ENCODE assay signal across 26 mouse cellular contexts in genomic region chr2:11551726-11552125, GRCm38 (mm10). TPM values are rescaled to one million over a fixed set of nuclear protein-coding genes. Genes with fewer than 3 reads are reported as not detected.
A peak's percentile ranks its signal among the peaks of the same experiment; 100 is the strongest.
DNase-seq lines count a peak whose midpoint lies in the region; ATAC-seq and TF ChIP-seq lines count a peak whose summit lies in the region.
"Had no signal": no experiment of that assay in that cellular context is flagged by ENCODE, and none has a peak within 500 bp of the region (broad histone marks: within the 10 kb centered on the region; RNA-seq: fewer than 3 reads in every experiment).

No protein-coding gene starts in this region.

- 31% methylated on average over 1 of the region's 1 CpGs for WGBS in liver, postnatal 0 days (ENCODE audit: insufficient replicate concordance)

- ATAC-seq in megakaryocyte, adult 5-6 weeks (ENCODE audit: poor library complexity, severe bottlenecking): no peak
- ATAC-seq in liver, postnatal 0 days: no peak
- ATAC-seq: forebrain, postnatal 0 days had no signal

- intact Hi-C loops in left cerebral cortex, postnatal 14 days (cut with DNase I): no loop called here

- peaks cover 16% of the 10 kb centered on the region for H3K36me3 ChIP-seq in megakaryocyte, embryonic 14.5 days (replicated peaks; ENCODE audit: low read length)
- H3K36me3 ChIP-seq in liver, postnatal 0 days (replicated peaks; ENCODE audit: insufficient read depth, low read length): no peaks in the 10 kb centered on the region
- H3K36me3 ChIP-seq: embryonic facial prominence, embryonic 10.5 days; embryonic facial prominence, embryonic 13.5 days; heart, embryonic 10.5 days; heart, embryonic 13.5 days had no signal

- peak overlapping the region; percentile 87 for H3K4me2 ChIP-seq in liver, postnatal 0 days (ENCODE audit: low read depth, low read length)

- no peaks in the 10 kb centered on the region for H3K27me3 ChIP-seq in megakaryocyte, embryonic 14.5 days (replicated peaks)
- 0 out of 2 replicates have a peak, but pooled peaks cover 12% of the 10 kb centered on the region for H3K27me3 ChIP-seq in liver, postnatal 0 days (ENCODE audit: insufficient read depth, low read length)

- peak overlapping the region; percentile 100 for H3K4me3 ChIP-seq in megakaryocyte, embryonic 14.5 days (replicated peaks)
- peak overlapping the region; percentile 65; the same call in 1 of the 2 replicates for H3K4me3 ChIP-seq in liver, postnatal 0 days (ENCODE audit: low read depth, low read length)
- H3K4me3 ChIP-seq: embryonic facial prominence, embryonic 13.5 days; erythroblast, embryonic 14.5 days had no signal

- DNase-seq in heart, adult 11 months: peak; percentile 67
- DNase-seq in heart, adult 8-10 months (ENCODE audit: low spot score): no peak
- DNase-seq in liver, postnatal 0 days: no peak
- DNase-seq in left cerebral cortex, postnatal 14 days (ENCODE audit: low spot score in 2 of 2): no peak
- DNase-seq: adrenal gland, adult 2 months; adrenal gland, postnatal 14 days; cerebellum, adult 11-12 months; cerebellum, adult 8-10 months; cerebellum, postnatal 10 days; cerebellum, postnatal 36 days; embryo, embryonic 11 days; forebrain, postnatal 0 days; gastrocnemius, adult 2 months; gastrocnemius, postnatal 14 days; heart, adult 18-20 months; heart, postnatal 14 days; heart, postnatal 4 days had no signal

- H3K9ac ChIP-seq in liver, postnatal 0 days (replicated peaks): no peak overlapping the region
- H3K9ac ChIP-seq: embryonic facial prominence, embryonic 13.5 days; forebrain, postnatal 0 days; hindbrain, embryonic 14.5 days had no signal

- peaks cover 74% of the 10 kb centered on the region for H3K4me1 ChIP-seq in megakaryocyte, embryonic 14.5 days
- H3K4me1 ChIP-seq in liver, postnatal 0 days (ENCODE audit: insufficient read depth): peaks cover 26% of the 10 kb centered on the region

- no peak for TF ChIP-seq CTCF in liver, postnatal 0 days (IDR thresholded peaks at IDR 0.05; ENCODE audit: low read depth)

- H3K9me3 ChIP-seq in megakaryocyte, embryonic 14.5 days: no peaks in the 10 kb centered on the region
- no peaks in the 10 kb centered on the region for H3K9me3 ChIP-seq in liver, postnatal 0 days (ENCODE audit: low read length)
- H3K9me3 ChIP-seq: embryonic facial prominence, embryonic 10.5 days; embryonic facial prominence, embryonic 13.5 days; heart, embryonic 10.5 days; heart, embryonic 13.5 days had no signal

- no peak overlapping the region for H3K27ac ChIP-seq in liver, postnatal 0 days (ENCODE audit: low read depth)
- H3K27ac ChIP-seq: embryonic facial prominence, embryonic 10.5 days; embryonic facial prominence, embryonic 13.5 days; gastrocnemius, adult 2 months; heart, embryonic 13.5 days; hindbrain, embryonic 14.5 days; hindbrain, postnatal 0 days had no signal

- no peak for TF ChIP-seq EP300 in liver, postnatal 0 days (IDR thresholded peaks at IDR 0.05; ENCODE audit: low read depth)

RNA-seq across cellular contexts. Expression of gene Pfkfb3, which starts 2.2 kb away (rescaled TPM):
- total RNA-seq in heart, adult 8-10 months (2022): 10 to 100 TPM in 2 of 4 experiments, 1 to 10 TPM in 2; 5.5 to 14.7 (median 9.7) TPM
- polyA plus RNA-seq in megakaryocyte, embryonic 14.5 days (2012; ENCODE audit: insufficient read depth, low replicate concordance): 5.8 and 10.6 TPM in 2 replicates
- 24.5 and 31.3 TPM in 2 replicates for total RNA-seq in megakaryocyte, adult 5-6 weeks (2015)
- total RNA-seq in megakaryocyte, adult 5-6 weeks (2017): 22.1 and 23.0 TPM in 2 replicates
- 3.0 and 3.3 TPM in 2 replicates for polyA plus RNA-seq in liver, postnatal 0 days (2015; fragmentation: Nextera tagmentation; extraction: Ambion mirVana)
- 10 to 100 TPM; 18.1 to 28.5 TPM for total RNA-seq in left cerebral cortex, postnatal 14 days (2021)

RNA-seq across cellular contexts. Expression of gene Rbm17, which starts 52.2 kb away (rescaled TPM):
- total RNA-seq in heart, adult 8-10 months (2022): 10 to 100 TPM; 46.0 to 59.0 (median 51.3) TPM
- 21.6 and 123 TPM in 2 replicates for polyA plus RNA-seq in megakaryocyte, embryonic 14.5 days (2012; ENCODE audit: insufficient read depth, low replicate concordance)
- 105 and 115 TPM in 2 replicates for total RNA-seq in megakaryocyte, adult 5-6 weeks (2015)
- 122 and 124 TPM in 2 replicates for total RNA-seq in megakaryocyte, adult 5-6 weeks (2017)
- 46.9 and 50.8 TPM in 2 replicates for polyA plus RNA-seq in liver, postnatal 0 days (2015; fragmentation: Nextera tagmentation; extraction: Ambion mirVana)
- total RNA-seq in left cerebral cortex, postnatal 14 days (2021): 10 to 100 TPM; 81.9 to 87.6 TPM
